Mouse (Mus musculus) heart, postnatal 0 days (tissue): ENCODE data around the gene AI467606.

Source experiments
- CTCF ChIP-seq: IDR thresholded peaks from 2 replicates; pipeline ENCODE4 v1.5.1; 2016; ENCODE audit warnings: antibody characterized with exemption, control low read depth, low read depth
- EP300 ChIP-seq: IDR thresholded peaks from 2 replicates; pipeline ENCODE4 v1.6.1; 2016; ENCODE audit warnings: antibody characterized with exemption, low read depth

DNA sequence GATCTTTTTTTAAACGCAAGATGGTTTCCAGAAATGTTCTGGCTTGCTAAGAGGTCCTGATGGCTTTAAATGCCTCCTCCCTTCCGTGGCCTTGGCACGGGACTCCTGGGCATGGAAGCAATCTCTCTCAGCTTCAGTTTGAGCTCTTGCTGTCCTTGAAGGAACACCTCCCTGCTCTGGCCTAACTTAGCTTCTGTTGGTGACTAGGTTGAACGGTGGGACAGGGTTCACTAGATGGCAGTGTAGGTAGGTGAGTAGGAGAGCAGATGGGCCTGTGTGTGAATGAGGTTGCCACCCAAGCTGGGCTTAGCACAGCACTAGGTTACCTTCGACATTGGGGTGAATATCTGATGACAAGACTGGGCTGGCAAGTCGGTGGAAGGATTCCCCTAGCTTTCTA, 12.8 kb downstream of the AI467606 start:
- TF ChIP-seq CTCF (0 out of 2 replicates have a peak, but pooled peaks have one; percentile 9), EP300 (no peak)
